Mouse (Mus musculus) retina, adult 2 months (tissue): ENCODE data around the gene Mettl16.

ENCODE experiments used
- DNase-seq: peaks from one replicate; pipeline ENCODE4 v3.0.0-alpha.2; 2012; ENCODE audit warnings: low read depth, low spot score

The Mettl16 gene

DNA sequence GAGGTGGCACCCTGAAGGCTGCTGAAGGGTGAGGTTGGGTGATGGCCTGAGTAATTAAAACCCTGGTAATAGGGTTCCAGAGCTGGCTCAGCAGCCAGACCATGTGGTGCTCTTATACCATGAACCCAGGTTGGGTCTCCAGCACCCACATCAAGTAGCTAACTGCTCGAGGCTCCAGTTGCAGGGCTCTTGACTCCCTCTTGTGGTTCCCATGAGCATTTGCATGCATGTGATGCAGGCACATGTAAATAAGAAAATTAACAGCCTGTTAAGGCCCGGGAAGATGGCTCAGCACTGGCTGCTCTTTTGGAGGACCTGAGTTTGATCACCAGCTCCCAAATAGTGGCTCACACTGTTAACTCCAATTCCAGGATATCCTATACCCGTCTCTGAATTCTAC is 75.2 kb downstream of the Mettl16 start:
- DNase-seq: no peak

- no peak for DNase-seq
Observed at GRCm38 (mm10) chr11:74847919-74848521, 77.4 kb downstream of the Mettl16 start.

DNA sequence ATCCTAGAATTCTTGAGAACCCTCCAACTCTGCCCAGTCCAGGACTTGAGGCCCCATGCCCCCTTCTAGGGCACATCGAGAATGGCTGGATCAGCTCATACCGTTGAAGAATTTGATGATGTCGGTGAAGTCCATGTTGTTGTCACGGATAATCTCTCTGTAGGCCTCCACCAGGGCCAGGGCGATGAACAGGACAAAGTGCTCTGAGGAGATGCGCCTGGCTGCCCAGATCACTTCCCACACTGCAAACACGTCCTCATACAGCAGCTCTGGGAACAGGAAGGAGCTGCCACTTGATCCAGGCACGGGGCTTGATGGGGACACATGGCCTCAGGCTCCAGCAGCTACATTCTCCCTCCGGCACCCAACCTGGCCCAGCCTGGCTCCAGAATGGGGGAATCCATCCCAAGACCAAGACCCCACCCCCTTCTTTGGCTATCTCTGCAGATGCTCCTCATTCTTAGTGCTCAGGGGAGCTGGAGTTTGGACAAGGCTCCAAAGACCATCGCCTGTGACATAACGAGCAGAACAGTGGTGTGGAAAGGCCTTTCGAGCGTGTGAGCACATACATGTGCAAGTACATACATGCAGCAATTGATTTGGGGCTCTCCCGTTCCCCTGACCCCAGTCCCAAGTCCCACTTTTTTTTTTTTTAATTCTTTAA is 80.5 kb downstream of the Mettl16 start:
- DNase-seq: no peak

DNA sequence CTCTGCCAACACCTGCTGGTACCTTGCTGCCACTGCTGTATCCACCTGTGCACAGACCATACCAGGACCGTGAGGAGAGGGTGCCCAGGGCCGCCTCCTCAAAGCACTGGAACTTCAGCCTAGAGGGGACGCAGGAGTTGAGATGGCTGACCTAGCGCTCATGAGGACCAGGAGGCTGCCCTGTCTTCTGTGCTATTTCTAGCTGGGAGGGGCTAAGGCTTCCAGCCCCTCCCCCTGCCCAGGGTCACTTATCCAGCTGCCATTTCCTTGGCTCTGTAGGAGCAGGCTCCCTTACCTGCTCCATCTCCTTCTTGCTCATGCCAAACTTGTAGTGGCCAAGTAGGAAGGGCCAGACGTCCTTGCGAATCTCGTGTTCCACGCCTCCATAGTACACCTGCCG is 87.1 kb downstream of the Mettl16 start:
- no peak for DNase-seq

DNA sequence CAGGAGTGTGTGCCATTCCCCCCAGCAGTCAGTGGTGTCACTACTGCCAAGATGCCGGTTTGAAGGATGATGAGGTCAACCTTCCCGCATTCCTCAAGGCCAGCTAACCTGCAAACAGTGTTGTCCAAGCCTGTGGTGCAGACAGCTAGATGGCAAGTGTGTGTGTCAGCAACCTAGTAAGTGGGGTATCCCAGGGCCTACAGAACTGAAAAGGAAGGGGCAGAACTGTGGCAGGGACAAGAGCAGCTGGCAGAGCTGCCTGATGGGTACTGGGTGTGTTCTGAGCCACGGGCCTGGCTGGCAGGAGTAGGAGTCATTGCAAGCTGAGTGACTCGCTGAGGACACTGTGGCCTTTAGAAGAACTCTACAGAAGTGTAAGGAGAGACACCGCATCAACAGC is 91.5 kb downstream of the Mettl16 start:
- no peak for DNase-seq

DNA sequence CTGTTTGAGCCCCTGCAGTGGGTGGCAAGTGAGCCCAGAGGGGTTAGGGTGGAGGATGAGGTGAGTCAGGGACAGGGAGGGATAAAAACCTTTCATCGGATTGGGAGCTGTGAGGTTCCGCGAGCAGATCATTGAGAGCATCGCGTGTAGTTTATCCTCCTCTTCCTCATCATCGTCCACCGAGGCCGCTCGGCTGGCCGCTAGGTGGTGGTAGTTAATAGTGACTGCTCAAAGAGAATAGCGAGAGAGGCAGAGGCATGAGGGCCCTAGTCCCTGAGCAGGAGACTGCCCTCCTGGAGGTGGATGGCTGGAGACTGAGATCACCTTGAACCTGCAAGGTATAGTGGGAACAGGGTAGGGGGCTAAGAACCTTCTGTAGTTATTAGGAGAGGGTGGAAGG is 92.8 kb downstream of the Mettl16 start:
- no peak for DNase-seq

DNA sequence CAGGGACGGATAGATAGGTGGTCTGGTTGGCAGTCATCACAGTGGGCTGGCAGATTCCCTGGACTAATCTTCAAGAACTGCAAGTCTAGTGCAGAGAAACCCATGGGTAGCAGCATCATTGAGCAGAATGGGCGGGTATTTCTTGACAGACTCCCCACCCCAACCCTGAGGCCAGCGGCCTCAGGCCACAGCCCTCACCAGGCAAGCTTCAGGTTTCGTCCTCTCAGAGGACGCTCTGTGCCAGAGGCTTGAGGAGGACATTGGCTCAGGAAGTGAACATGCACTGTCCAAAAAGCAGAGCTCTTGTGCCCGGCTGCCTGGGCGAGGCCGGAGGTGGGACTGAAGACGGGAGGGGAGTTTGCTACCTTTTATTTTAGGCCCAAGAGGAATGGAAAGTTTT is 93.8 kb downstream of the Mettl16 start:
- DNase-seq: no peak

- DNase-seq: no peak
Observed at GRCm38 (mm10) chr11:74865252-74865651, 94.6 kb downstream of the Mettl16 start.

- DNase-seq: no peak
Observed at GRCm38 (mm10) chr11:74866640-74867039, 96.0 kb downstream of the Mettl16 start.

DNA sequence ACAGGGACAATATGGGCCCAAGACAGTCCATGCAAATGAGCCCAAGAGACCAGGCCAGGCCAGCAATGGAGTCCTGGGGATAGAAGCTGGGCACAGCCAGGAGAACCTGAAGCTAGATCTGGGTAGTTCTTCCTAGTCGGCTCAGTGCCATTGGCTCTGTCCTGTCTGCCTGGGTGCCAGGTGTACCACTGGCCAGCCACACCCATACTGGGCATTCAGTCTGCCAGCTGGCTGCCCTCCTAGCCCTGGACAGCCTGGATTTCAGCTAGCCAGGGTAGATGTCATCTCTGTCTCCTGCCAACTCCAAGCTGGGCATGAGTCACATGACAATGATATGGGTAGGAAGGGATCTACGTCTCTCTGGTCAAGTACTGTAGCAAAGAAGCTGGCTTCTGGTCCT is 96.6 kb downstream of the Mettl16 start:
- no peak for DNase-seq

- no peak for DNase-seq
Observed at GRCm38 (mm10) chr11:74868046-74868760, 97.6 kb downstream of the Mettl16 start.

DNA sequence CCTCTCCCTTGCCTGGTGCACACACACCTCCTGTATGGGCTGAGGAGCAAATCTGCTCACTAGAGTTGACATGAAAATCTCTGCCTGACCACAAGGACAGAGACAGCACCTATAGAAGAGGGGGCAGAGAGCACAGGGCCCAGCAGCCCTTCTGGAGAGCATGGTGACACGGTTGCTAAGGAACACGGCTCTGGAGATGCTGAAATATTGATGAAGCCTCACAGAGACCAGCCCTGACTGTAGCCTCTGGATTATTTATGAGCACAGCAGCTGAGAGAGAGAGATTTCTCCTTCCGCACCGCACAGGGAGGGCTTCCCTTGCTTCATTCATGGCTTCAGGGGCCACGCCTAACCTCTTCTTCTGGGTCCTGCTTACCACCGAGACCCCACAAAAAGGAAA is 99.0 kb downstream of the Mettl16 start:
- no peak for DNase-seq

GRCm38 (mm10) chr11:74870544-74870943 is 99.9 kb downstream of the Mettl16 start:
- no peak for DNase-seq

DNA sequence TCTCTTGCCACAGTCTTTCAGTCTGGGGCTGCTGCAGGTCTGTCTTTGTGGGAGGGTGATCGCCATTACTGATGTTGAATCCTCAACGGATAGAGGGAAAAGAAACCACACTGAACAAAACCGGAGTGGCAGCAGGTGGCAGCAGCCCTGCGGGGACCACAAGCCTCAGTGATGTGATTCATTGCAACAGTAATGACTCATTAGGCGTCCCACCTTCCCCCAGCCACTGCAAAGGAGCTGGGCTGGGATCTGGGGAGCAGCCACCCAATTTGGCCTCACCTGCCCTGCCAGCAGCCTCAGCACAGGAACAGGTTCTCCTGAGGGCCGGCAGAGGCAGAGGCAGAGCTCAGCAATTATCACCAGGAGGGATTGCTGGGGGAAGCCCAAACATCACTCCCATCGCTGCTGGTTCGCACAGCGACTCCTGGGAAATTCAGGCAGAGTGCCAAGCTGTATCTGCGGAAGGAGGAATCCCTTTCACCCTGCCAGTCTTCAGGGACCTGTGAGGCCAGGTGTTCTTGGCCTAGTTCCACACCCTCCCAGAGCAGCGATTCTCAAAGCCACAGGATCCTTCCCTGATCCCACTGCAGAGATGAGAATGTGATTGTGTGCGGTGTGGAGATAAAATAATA is 100.5 kb downstream of the Mettl16 start:
- no peak for DNase-seq

DNA sequence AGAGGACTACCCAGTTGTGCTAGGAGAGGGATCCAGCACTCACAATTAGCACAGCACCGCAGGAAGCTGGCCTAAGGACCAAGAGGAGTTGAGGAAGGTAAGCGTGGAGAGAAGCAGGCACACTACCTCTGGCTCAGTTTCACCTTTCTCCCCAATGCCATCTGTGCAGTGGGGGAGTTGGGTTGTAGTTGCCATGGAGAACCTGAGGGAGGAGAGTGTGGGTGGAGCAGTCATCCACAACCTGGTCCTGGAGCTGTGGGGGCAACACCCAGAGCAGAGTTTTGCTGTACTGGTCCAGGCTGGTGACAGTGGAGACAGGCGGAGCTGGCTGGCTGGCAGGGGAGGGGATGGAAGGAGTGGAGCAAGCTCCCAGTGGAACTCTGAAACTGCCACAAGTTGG is 104.0 kb downstream of the Mettl16 start:
- DNase-seq: no peak

DNA sequence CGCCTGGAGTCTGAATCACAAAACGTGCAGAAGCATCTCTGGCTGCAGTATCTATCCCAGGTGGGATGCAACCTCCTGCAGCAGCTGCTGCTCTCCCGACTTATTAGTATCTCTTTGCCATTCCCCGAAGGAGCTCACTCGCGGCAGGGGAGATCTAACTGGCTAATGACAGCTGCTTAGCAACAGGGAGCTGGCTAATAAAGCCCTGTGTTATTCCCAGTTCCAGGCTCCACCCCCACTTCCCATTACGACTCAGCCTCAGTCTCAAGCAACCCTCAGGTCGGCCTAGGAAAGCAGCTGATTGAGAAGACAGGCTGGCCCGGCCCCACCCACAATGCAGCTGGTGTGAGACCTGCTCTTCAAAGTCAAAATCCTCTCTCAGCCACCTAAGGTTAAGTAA is 106.2 kb downstream of the Mettl16 start:
- no peak for DNase-seq
